Mouse (Mus musculus) frontal cortex, adult (tissue): ENCODE measurements at regions not wholly inside any gene's neighbourhood (a gene's known extent, or its start where the extent isn't known, plus 50 kb on each side); places are given as distances from the start of the nearest gene placed in this dataset.

Source experiments
- ATAC-seq: cut with Nextera tagmentation; 2 replicates; pipeline ENCODE4 v1.9.2; 2017; ENCODE audit warnings: mild to moderate bottlenecking, moderate library complexity, mixed read lengths; ENCODE audit not compliant: low TSS enrichment

DNA sequence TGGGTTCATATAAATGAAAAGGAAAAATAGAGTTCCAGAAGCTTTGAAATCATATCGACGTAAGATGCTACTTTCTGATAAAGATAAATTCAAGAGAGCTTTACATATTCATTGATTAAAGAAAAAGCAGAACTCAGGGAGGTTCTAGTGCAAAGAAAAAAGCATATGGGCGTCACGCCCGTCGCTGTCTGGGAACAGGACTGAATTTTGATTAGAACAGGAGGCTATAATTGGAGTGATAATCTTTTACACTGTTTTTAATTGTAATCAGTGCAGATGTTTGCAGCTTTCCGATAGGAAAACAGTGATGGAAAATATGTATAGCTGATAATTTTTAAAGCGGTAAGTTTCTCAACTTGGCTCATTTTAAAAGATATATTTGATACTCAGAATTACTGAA lies 428.2 kb upstream of the Ccnh start:
- peak; percentile 17; the same call in 1 of the 2 replicates for ATAC-seq

- 0 out of 2 replicates have a peak, but pooled peaks have one; percentile 12 for ATAC-seq
Measured at GRCm38 (mm10) chr13:84761821-84762220, 427.4 kb upstream of the Ccnh start.

DNA sequence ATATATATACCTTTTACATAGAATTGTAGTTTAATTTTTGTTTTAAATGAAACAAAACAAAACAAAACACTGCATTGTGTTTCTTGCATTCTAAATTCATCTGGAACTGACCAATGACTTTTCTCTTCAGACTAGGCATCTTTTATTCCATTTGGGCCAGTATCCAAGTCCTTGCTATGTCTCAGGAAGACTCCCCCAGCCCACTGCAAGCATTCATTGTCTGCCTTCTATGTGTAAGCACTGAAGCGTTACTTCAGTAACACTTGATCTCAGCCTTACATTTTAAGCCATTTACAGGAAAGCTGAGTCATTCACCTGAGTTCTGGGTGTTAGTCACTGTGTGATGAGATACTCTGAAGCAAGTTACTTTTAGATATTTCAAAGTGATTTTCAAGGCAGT lies 425.3 kb upstream of the Ccnh start:
- ATAC-seq, result no peak

- no peak for ATAC-seq
Measured at GRCm38 (mm10) chr13:84771956-84772355, 417.3 kb upstream of the Ccnh start.

DNA sequence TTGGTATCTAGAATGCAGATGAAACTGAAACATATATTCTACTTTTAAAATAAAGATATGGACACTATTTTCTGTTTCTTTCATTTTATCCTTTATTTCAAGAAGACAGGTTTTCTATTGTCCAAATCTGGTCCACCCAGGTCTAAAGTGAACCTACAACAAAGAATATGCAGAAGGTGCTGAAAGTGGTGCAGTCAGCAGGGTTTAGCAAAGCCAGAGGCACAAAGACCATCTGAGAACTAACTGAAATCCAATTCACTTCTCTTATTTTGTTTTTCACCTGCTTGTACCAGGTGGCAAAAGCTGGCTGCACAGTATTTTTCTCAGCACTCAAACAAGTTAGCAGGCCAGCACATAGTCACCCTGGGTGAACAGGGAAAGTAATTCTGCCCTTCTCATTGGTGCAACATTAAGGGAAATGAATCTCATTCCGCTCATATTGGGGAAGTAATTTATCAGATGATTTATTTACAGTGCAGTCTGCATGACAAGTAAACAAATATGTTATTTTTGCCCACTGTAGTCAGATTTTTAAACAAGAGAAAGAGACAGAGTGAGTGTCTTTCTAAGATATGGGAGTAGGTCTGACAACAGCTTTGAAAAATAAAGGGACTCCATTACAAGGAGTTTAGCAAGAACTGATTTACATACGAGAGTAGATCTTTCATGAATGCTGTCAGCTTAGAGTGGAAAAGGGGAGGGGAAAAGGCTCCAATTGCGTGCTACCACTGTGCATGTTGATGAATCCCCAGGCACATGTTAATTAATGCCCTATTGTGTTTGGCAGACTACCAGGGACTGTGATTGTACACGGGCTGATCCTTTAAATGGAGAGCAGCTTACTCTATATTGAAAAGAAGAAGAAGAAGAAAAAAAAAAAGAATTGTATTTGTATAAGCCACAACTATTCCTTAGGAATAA lies 405.9 kb upstream of the Ccnh start:
- ATAC-seq, result no peak

DNA sequence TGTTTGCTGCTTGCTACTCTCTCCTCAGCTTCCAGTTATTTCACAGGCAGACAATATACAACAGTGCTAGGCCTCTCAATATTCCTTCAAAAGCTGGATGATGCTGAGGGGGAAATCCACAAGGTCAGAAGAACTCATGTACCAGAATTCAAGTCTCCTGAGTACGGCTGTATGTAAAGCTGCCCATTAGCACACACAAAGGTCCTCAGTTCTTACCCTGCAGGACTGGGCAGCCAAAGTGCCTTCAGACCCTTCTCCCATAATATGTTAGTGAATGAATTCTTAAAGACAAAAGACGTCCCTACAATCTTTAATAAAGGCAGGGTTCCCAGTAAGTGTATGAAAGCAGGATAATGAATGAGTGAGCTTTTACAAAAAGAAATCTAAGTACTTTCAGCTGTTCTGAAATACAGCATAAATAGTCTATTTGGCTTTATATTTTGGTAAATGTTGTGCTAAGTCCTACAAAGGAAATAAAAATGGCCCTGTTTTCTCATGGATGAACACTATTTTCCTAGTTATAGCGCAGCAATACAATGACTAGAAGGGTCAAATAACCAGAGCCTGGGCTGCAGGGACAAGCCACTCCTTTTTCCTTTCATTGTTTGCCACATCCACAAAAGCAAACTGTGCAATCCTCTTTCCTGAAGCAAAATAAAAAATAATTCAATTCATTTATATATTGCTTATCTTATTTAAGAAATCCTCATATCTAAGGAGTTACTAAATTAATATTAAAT lies 384.8 kb upstream of the Ccnh start:
- no peak for ATAC-seq

- peak; percentile 99 for ATAC-seq
Measured at GRCm38 (mm10) chr13:84805190-84805589, 384.0 kb upstream of the Ccnh start.

DNA sequence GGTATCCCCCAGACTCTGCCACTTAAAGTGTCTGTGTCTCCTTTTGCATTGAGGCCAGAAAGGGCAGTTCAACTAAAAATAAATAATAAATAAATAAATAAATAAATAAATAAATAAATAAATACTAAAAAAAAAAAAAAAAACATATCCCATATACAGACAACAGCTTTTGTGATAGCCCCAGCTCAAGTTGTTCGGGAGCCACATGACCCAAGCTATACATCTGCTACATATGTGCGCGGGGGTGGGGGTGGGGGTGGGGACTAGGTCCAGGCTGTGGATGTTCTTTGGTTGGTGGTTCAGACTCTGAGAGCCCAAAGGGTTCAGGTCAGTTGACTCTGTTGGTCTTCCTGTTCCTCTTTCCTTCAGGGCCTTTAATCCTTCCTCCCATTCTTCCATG lies 379.6 kb upstream of the Ccnh start:
- no peak for ATAC-seq
